Mouse (Mus musculus) ZHBTc4 (cell line): ENCODE data around the gene Etv5.
A peak's percentile ranks its signal among the peaks of the same experiment; 100 is the strongest.

Experiments
- DNase-seq: peaks from one replicate; pipeline ENCODE4 v3.0.0-alpha.2; 2011; ENCODE audit warnings: low read depth, low spot score

Etv5 gene

DNA sequence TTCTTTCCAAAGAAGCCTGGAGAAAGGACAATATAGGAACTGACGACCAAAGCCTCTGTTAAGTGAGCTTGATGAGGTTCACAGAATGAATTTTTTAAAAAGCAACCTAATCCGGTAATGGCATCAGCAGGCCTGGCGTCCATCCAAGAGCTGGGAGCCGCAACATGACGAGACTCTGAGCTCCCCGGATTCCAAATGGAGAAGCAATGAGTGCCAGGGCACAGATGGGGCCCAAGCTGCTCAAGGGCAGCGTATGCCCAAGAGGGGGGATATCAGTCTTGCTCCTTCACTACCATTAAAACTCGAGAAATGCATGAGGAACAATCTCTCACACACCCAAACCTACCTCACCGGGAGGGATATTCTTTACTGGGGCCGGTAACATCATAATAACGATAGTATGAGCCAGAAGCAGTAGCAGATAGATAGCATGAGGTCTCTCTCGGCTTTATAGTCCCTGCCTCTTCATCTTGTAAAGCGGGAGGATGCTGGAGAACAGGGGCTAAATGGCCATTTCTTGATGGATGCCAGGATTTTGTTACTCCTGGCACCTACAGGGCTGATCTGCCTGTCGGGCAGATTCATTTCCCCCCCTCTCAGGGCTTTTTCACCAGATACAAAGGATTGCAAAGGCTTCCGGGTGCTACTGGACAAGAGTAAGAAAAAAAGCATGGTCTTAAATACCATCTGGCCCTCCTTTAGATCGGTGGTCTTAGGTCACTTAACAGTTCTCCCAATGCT lies 9.1 kb downstream of the Etv5 start:
- DNase-seq: no peak

DNA sequence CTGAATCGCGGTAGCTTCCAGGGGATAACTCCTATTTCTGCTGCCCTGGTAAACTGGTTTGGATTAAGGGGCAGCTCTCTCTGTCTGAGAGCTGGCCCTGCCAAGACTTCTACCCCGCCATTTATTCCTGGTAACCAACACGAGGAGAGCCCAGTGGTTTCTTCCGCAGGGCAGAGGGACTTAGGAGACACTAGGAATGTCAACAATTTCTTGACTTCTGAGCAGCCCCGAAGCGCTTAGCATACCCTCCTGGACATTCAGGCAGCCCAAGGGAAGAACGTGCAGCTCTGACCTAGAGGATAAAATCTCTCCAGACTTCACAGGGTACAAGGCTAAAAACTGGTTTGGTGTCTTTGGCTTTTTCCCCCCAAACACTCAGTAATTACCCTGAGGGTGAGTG lies 10.1 kb downstream of the Etv5 start:
- DNase-seq: peak; percentile 90

GRCm38 (mm10) chr16:22428853-22429341 lies 10.6 kb downstream of the Etv5 start:
- peak; percentile 97 for DNase-seq

DNA sequence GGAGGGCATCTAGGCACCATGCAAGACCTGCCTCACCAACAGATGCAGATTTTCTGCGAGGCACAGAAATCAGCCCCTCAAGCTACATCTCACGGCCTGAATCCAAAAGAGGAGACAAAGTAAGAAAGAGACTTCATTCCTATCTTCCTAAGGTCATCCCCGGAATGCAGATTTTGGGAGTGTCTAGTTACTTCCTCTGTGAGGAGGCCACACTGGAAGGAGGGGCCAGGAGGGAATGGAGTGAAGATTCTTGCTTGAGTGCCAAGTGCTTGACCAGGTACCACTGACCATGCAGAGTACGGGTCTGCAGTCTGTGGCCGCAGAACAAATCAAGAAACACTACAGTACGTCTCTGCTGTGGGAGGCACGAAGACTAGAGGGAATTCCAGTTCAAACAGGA lies 12.7 kb downstream of the Etv5 start:
- peak; percentile 79 for DNase-seq

- no peak for DNase-seq
These were observed 17.3 kb downstream of the Etv5 start for GRCm38 (mm10) chr16:22422256-22422655.

DNA sequence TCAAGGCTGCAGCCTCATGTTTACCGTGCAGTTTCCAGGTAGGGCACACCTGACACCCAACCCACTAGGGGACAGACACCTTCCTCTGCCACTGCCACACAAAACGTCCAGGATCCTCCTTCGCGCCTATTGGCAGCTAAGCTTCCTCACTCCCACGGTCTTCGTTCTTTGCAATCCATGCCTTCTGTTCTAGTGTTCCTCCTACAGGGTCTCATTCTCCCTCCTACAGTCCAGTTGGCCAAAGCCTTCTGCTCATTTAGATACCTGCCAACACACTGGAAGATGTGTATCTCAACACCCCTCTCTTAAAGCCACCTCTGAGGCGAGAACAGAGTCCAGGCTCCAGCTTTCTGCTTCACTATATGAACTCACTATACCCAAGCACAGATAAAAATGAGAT lies 21.6 kb downstream of the Etv5 start:
- DNase-seq: no peak

DNA sequence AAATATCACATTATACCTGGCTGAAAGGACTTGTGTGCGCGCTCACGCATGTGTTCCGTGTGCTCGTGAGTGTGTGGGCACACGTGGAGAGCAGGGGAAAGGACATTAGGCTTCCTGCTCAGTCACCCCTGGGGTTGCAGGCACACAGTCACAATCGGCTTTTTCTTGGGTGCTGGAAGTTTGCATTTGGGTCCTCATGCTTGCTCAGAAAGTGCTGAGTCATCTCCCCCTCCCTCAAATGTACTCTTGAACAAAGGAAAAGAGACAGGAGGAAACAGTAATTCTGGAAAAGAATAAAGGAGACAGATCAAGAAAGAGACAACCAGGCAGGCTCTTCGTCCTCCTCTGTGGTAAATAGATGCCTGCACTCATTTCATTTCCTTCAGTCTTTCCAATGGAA lies 22.5 kb downstream of the Etv5 start:
- no peak for DNase-seq

DNA sequence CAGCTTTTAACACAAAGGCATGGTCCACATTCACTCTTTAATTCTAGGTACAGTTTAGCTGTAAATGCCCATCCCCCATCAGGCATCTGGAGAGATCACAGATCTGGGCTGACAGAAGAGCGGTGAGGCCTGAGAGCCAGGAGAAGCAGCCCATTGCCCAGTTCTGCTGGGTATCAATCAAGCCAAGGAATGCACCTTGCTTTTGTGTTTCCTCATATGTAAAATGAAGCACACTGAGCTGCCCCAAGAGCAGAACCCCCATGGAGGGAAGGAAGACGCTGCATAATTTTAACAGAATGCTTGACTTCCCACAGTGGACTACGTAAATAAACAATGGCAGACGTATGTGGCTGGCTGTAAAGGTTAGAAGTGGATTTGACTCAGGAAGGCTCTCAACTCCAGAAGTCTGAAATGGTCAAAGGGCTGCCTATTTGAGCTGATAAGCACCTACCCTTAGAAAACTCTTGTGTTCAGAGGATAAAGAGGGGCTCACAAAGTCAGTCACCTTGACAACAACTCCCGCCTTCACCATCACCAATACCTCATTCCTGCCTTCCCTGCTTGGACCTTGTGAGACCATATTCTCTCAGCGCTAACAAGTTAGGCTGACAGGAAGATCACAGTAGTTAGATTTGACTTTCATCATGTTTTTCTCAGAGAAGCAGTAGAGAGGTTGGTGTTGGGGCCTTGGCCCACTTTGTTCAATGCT lies 23.2 kb downstream of the Etv5 start:
- DNase-seq: peak; percentile 61

DNA sequence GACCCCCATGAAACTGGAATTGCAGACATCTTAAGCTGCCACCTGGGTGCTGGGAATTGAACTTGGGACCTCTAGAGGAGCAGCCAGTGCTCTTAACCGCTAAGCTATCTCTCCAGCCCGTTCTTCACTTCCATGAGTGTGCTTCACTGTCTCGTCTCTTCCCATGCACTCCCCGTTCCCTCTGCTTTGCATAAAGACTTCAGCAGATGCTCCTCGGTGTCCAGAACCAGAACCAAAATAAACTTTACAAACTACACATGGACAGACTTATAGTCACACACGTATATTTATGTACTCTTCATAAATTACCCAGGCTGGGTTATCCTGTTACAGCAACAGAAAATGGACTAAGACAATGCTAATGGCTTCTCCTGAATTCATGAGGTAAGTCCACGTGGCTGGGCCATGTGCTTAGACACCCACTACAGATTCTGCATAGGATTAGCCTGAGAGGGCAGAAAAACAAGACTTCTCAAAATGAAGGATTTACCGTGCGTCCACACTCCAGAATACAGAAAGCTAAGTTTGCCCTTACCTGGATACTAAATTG lies 25.2 kb downstream of the Etv5 start:
- DNase-seq: no peak

DNA sequence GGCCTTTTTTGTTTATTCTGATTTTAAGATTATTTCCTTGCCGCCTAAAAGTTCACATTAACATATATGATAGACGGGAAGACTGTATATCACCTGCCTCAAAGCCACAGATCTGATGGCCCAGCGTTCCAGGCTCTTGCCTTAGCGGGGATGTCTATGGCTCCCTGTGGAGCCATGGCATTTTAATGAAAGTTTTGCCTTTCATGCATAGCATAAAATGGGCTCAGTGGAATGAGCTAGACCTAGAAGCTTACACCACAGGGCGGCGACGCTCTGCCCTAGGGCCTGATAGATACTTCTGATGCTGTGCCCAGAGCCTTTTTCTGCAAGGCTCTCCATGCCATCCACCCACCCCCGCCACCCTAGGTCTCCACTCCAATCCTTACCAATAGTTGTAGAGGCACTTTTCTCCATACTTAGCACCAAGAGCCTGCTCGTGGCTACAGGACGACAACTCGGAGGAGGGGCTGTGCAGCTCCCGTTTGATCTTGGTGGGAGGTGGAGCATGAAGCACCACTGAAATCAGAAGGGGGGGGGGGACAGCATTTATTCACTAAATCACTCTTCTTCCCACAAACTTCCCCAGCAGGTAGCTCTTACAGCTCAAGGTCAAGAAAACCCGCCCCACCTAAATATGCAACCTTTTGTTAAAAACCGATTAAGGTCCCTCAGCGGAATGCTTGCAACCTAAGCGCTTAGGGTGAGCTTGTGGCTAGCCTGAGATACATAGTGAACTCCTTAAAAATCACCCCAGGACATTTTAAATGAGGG lies 26.9 kb downstream of the Etv5 start:
- DNase-seq: peak; percentile 97

DNA sequence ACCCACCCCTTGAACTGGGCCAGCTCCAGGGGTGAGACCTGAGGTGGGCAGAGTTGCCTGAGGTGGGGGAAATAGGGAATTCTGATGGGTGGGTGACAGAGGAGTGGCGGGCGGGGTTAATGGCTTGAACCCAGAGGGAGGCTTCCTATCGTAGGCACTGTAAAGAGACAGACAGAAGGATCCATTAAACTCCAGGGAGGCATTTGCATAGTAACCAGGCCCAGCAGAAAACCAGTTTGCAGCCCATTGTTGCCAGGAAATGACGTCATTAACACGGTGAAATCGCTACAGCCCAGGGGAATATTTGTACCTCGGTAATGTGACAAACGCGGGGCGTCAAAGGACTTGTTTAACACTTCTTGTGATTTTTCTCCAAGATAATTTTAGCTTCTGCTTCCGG lies 27.8 kb downstream of the Etv5 start:
- DNase-seq: peak; percentile 92

GRCm38 (mm10) chr16:22410000-22410399 lies 29.5 kb downstream of the Etv5 start:
- DNase-seq: no peak

- DNase-seq: peak; percentile 78
These were observed 30.7 kb downstream of the Etv5 start for GRCm38 (mm10) chr16:22408642-22409360.

DNA sequence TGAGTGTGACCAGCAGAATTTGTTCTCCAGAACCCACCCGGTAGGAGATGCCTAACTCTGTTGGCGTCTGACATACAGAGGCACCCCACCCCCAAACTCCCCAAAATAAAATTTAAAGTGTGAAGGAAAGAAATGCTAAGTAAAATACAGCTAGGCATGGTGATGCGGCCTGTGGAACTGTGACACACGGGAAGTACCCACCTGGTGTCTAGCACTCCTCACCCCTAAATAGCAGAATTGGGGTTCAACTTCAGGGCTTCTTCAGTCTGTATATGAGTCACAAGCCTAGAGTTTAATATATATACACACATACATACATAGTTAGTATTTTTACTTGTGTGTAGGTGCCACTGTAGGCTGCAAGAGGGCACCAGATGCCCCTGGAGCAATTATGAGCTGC lies 32.8 kb downstream of the Etv5 start:
- DNase-seq: no peak

DNA sequence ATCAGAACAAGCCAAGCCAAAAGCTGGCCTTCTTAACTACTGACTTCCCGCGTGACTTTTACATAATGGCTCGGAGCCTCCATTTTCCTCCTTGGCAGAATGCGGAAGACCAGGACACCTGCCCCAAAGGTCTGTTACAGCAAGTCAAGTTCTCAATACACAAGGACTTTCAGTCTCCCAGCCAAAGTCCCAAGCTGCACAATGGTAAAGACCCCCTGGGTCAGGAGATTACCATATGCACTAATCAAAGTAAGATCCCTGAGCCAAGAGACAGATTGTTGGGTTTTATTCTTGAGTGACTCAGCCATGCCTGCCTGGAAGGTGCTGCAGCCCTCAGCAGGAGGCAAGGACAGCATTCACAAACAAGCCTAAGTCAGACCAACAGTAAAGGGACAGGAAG lies 33.5 kb downstream of the Etv5 start:
- DNase-seq: peak; percentile 91

- DNase-seq: no peak
These were observed 34.0 kb downstream of the Etv5 start for GRCm38 (mm10) chr16:22405492-22405891.

GRCm38 (mm10) chr16:22403715-22404114 lies 35.8 kb downstream of the Etv5 start:
- peak; percentile 68 for DNase-seq

GRCm38 (mm10) chr16:22402600-22402999 lies 36.9 kb downstream of the Etv5 start:
- peak; percentile 96 for DNase-seq

- DNase-seq: peak; percentile 86
These were observed 39.3 kb downstream of the Etv5 start for GRCm38 (mm10) chr16:22400226-22400625.

DNA sequence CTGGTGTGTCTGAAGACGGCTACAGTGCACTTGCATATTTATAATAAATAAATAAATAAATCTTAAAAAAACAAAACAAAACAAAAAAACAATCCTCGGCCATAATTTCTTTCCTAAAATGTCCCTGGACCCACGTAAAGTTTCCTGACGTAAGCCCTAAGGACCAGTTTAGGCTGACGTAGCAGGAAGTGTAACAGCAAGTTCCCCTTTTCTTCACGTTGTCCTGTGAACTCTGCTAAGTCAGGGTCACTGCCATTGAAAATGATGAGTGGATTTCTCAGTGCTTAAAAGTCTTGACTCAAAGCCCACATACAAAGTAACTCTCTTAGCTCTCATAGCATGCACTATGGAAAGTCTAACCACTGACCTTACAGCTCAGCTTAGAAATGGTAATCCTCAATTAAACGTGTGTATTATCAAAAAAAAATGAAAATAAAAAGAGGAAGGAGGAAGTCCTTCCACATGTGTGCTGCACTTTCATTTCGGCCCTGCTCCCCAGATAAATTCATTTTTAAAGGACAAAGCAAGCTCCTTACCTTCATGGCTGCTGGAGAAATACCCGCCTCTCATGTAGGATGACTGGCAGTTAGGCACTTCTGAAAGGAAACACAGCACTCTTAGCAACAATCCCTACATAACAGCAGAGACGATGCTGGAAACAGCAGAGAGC lies 40.6 kb downstream of the Etv5 start:
- no peak for DNase-seq

- DNase-seq: peak; percentile 93
These were observed 41.2 kb downstream of the Etv5 start for GRCm38 (mm10) chr16:22398354-22398753.
